ENCODE assay signal across 20 mouse cellular contexts in genomic region chr3:52763660-52764059, GRCm38 (mm10).
DNase-seq lines count a peak whose midpoint lies in the region; ATAC-seq and TF ChIP-seq lines count a peak whose summit lies in the region.
"Had no signal": no experiment of that assay in that cellular context is flagged by ENCODE, and none has a peak within 500 bp of the region (broad histone marks: within the 10 kb centered on the region; RNA-seq: fewer than 3 reads in every experiment).

No protein-coding gene starts in this region.

- H3K4me2 ChIP-seq in forebrain, postnatal 0 days (ENCODE audit: low read depth), result no peak overlapping the region
- H3K4me2 ChIP-seq in forebrain, embryonic 14.5 days (ENCODE audit: low read length), result no peak overlapping the region
- H3K4me2 ChIP-seq in lung, embryonic 16.5 days (ENCODE audit: low read depth, low read length), result no peak overlapping the region
- H3K4me2 ChIP-seq: embryonic facial prominence, embryonic 12.5 days; heart, embryonic 15.5 days; hindbrain, embryonic 14.5 days; liver, embryonic 12.5 days; midbrain, embryonic 12.5 days had no signal

- no peaks in the 10 kb centered on the region for H3K36me3 ChIP-seq in forebrain, postnatal 0 days (ENCODE audit: insufficient read depth)
- H3K36me3 ChIP-seq in forebrain, embryonic 14.5 days (ENCODE audit: control insufficient read depth, insufficient read depth, low read length), result no peaks in the 10 kb centered on the region
- no peaks in the 10 kb centered on the region for H3K36me3 ChIP-seq in lung, embryonic 16.5 days (ENCODE audit: control insufficient read depth, insufficient read depth, low read length)
- H3K36me3 ChIP-seq: embryonic facial prominence, embryonic 12.5 days; heart, embryonic 15.5 days; liver, embryonic 12.5 days; midbrain, embryonic 12.5 days had no signal

- no peaks in the 10 kb centered on the region; the same call in 1 of the 2 replicates for H3K4me1 ChIP-seq in forebrain, postnatal 0 days (ENCODE audit: insufficient read depth)
- peaks cover 5% of the 10 kb centered on the region; the same call in 1 of the 2 replicates for H3K4me1 ChIP-seq in forebrain, embryonic 14.5 days (ENCODE audit: control insufficient read depth, insufficient read depth, low read length)
- H3K4me1 ChIP-seq in lung, embryonic 16.5 days (replicated peaks; ENCODE audit: control insufficient read depth, insufficient read depth, low read length), result 0 out of 2 replicates have a peak, but pooled peaks cover 2% of the 10 kb centered on the region
- H3K4me1 ChIP-seq: heart, embryonic 15.5 days; liver, embryonic 12.5 days had no signal

- no peak for DNase-seq in forebrain, postnatal 0 days
- no peak for DNase-seq in forebrain, embryonic 14.5 days (ENCODE audit: low spot score)
- no peak for DNase-seq in lung, postnatal 36 days
- DNase-seq in adipocyte (ENCODE audit: low spot score), result peak; percentile 44
- DNase-seq in lung, postnatal 14 days, result peak; percentile 36
- DNase-seq in layer of hippocampus, adult 11-12 months (ENCODE audit: low spot score), result no peak
- DNase-seq: cerebellum, adult 2 months; gastrocnemius, postnatal 25 days; kidney, adult 11 months; kidney, postnatal 10 days had no signal

- no peaks in the 10 kb centered on the region for H3K27me3 ChIP-seq in forebrain, postnatal 0 days (ENCODE audit: insufficient read depth, low read length)
- H3K27me3 ChIP-seq in forebrain, embryonic 14.5 days (replicated peaks; ENCODE audit: control insufficient read depth, insufficient read depth, low read length), result no peaks in the 10 kb centered on the region
- no peaks in the 10 kb centered on the region for H3K27me3 ChIP-seq in lung, embryonic 16.5 days (ENCODE audit: control insufficient read depth, insufficient read depth, low read depth, low read length)
- H3K27me3 ChIP-seq: embryonic facial prominence, embryonic 12.5 days; heart, embryonic 15.5 days; liver, embryonic 12.5 days; midbrain, embryonic 12.5 days; Patski had no signal

- no peak overlapping the region for H3K4me3 ChIP-seq in forebrain, postnatal 0 days (ENCODE audit: low read depth, low read length)
- H3K4me3 ChIP-seq in forebrain, embryonic 14.5 days (ENCODE audit: low read depth, low read length), result no peak overlapping the region
- no peak overlapping the region for H3K4me3 ChIP-seq in lung, embryonic 16.5 days (ENCODE audit: low read length)
- H3K4me3 ChIP-seq: embryonic facial prominence, embryonic 12.5 days; heart, embryonic 15.5 days; left cerebral cortex, adult 2 months; liver, embryonic 12.5 days; midbrain, embryonic 12.5 days had no signal

- TF ChIP-seq CTCF in forebrain, postnatal 0 days (IDR thresholded peaks at IDR 0.05; ENCODE audit: low read depth), result no peak

- 0 out of 2 replicates have a peak, but pooled peaks have one; percentile 27 for ATAC-seq in forebrain, postnatal 0 days
- ATAC-seq in forebrain, embryonic 14.5 days, result no peak
- ATAC-seq in lung, embryonic 16.5 days (ENCODE audit: low read depth), result peak; percentile 41; the same call in 1 of the 2 replicates
- ATAC-seq: activated CD4-positive, CD25-positive, alpha-beta regulatory T cell, adult 4 months; liver, embryonic 12.5 days had no signal

- 60% methylated on average over 5 of the region's 5 CpGs for WGBS in forebrain, postnatal 0 days
- WGBS in forebrain, embryonic 14.5 days, result 83% methylated on average over 5 of the region's 5 CpGs
- WGBS in lung, embryonic 16.5 days, result 47% methylated on average over 5 of the region's 5 CpGs

- H3K9me3 ChIP-seq in forebrain, postnatal 0 days (ENCODE audit: low read length), result no peaks in the 10 kb centered on the region
- H3K9me3 ChIP-seq in forebrain, embryonic 14.5 days (replicated peaks; ENCODE audit: control insufficient read depth, low read length), result no peaks in the 10 kb centered on the region
- H3K9me3 ChIP-seq in lung, embryonic 16.5 days (ENCODE audit: control insufficient read depth, low read length), result no peaks in the 10 kb centered on the region
- H3K9me3 ChIP-seq: embryonic facial prominence, embryonic 12.5 days; heart, embryonic 15.5 days; liver, embryonic 12.5 days; midbrain, embryonic 12.5 days had no signal

- H3K9ac ChIP-seq in forebrain, postnatal 0 days, result no peak overlapping the region
- H3K9ac ChIP-seq in forebrain, embryonic 14.5 days (ENCODE audit: low read length), result no peak overlapping the region
- no peak overlapping the region for H3K9ac ChIP-seq in lung, embryonic 16.5 days (ENCODE audit: low read length)
- H3K9ac ChIP-seq: embryonic facial prominence, embryonic 12.5 days; heart, embryonic 15.5 days; hindbrain, embryonic 14.5 days; liver, embryonic 12.5 days; midbrain, embryonic 12.5 days had no signal

- no peak overlapping the region for H3K27ac ChIP-seq in forebrain, postnatal 0 days (ENCODE audit: low read depth, low read length)
- H3K27ac ChIP-seq in forebrain, embryonic 14.5 days (ENCODE audit: low read depth, low read length), result no peak overlapping the region
- H3K27ac ChIP-seq in lung, embryonic 16.5 days (ENCODE audit: low read length), result no peak overlapping the region
- H3K27ac ChIP-seq: embryonic facial prominence, embryonic 12.5 days; heart, embryonic 15.5 days; hindbrain, embryonic 14.5 days; left cerebral cortex, adult 2 months; liver, embryonic 12.5 days; macrophage; midbrain, embryonic 12.5 days had no signal

Comparison
In these comparisons a context has a peak if more than half of its experiments do, and no peak if none do; other contexts are left out.
1. DNase-seq: peak in adipocyte (single experiment) and lung, postnatal 14 days (single experiment); none in forebrain, postnatal 0 days (single experiment), forebrain, embryonic 14.5 days (single experiment), lung, postnatal 36 days (single experiment) and layer of hippocampus, adult 11-12 months (single experiment).